Mouse (Mus musculus) neural tube, embryonic 15.5 days (tissue): ENCODE measurements around the gene Erbb3. TPM values are rescaled to one million over a fixed set of nuclear protein-coding genes. Genes with fewer than 3 reads are reported as not detected.
A peak's percentile ranks its signal among the peaks of the same experiment; 100 is the strongest.
"Not testable (repeated sequence)": the region's sequence is repeated elsewhere in the genome, so short reads cannot be mapped to it uniquely, and the experiment has no call there.

Experiments used
- ATAC-seq: fragments of 200-750 bp; cut with Nextera tagmentation; 2 replicates; pipeline ENCODE4 v1.8.0; 2017; ENCODE audit warnings: mild to moderate bottlenecking, moderate TSS enrichment, moderate library complexity; ENCODE audit not compliant: low FRiP score
- H3K27ac ChIP-seq: fragments of 300-500 bp; sonication (generic); replicated peaks from 2 replicates; pipeline ENCODE4 v1.5.1; 2015; ENCODE audit warnings: mild to moderate bottlenecking, inconsistent platforms
- H3K27me3 ChIP-seq: fragments of 300-500 bp; sonication (generic); replicated peaks from 2 replicates; pipeline ENCODE4 v1.6.1; 2015; ENCODE audit warnings: inconsistent platforms
- H3K36me3 ChIP-seq: fragments of 300-500 bp; sonication (generic); 2 replicates; pipeline ENCODE4 v1.6.1; 2015; ENCODE audit warnings: inconsistent platforms
- H3K4me1 ChIP-seq: fragments of 300-500 bp; sonication (generic); 2 replicates; pipeline ENCODE4 v1.6.1; 2015; ENCODE audit warnings: inconsistent platforms
- H3K4me2 ChIP-seq: fragments of 300-500 bp; sonication (generic); 2 replicates; pipeline ENCODE4 v1.6.1; 2015; ENCODE audit warnings: inconsistent platforms, mild to moderate bottlenecking, moderate library complexity
- H3K4me3 ChIP-seq: fragments of 300-500 bp; sonication (generic); replicated peaks from 2 replicates; pipeline ENCODE4 v1.5.1; 2015; ENCODE audit warnings: mild to moderate bottlenecking, inconsistent platforms
- H3K9ac ChIP-seq: fragments of 300-500 bp; sonication (generic); replicated peaks from 2 replicates; pipeline ENCODE4 v1.6.1; 2015; ENCODE audit warnings: mild to moderate bottlenecking, inconsistent platforms
- H3K9me3 ChIP-seq: fragments of 300-500 bp; sonication (generic); replicated peaks from 2 replicates; pipeline ENCODE4 v1.6.1; 2016; ENCODE audit warnings: inconsistent platforms
- WGBS: fragments of 180-500 bp; shearing (Covaris S2); methylation state at CpG from one replicate; pipeline ENCODE4 v1.1.7; 2015; ENCODE audit warnings: mixed read lengths; 5-methylcytosine and 5-hydroxymethylcytosine counted together
- polyA plus RNA-seq: library from polyadenylated mRNA; unstranded; fragments of >200 nt; fragmentation: Nextera tagmentation; extraction: Ambion mirVana; gene quantifications from 2 replicates; pipeline ENCODE4 v1.2.1, GENCODE M21; 2015

Erbb3 gene
- polyA plus RNA-seq, 1 experiment from 2014 or later = 3.1 TPM

GRCm38 (mm10) chr10:128583644-128584043 is 5.8 kb downstream of the Erbb3 start:
- Histone ChIP-seq H3K9ac (no peak overlapping the region), H3K27me3 (peaks cover 39% of the 10 kb centered on the region), H3K4me3 (no peak overlapping the region), H3K9me3 (no peaks in the 10 kb centered on the region), H3K27ac (no peak overlapping the region), H3K4me1 (no peaks in the 10 kb centered on the region), H3K4me2 (no peak overlapping the region), H3K36me3 (no peaks in the 10 kb centered on the region)
- WGBS = 30% methylated on average over 7 of the region's 7 CpGs
- ATAC-seq = no peak

DNA sequence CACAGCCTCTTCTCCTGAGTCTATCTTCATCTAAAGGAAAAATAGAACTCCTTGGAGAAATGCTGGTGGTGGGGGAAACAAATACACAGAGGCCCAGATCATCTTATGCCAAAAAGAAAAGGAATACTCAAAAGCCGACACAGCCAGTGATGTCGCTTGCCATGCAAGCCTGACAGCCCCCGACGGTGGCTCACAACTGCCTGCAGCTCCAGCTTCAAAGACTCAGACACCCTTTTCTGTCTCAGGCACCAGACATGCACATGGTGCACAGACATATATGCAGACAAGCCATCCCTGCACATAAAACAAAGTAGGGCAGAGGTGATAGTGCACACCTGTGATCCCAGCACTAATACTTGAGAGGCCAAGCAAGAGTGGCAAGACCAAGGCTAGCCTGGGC is 9.7 kb downstream of the Erbb3 start:
- H3K9me3 ChIP-seq = no peaks in the 10 kb centered on the region
- ATAC-seq = no peak
- WGBS = 91% methylated on average over 4 of the region's 4 CpGs

GRCm38 (mm10) chr10:128579298-128579697 is 10.2 kb downstream of the Erbb3 start:
- WGBS = 93% methylated on average over 3 of the region's 3 CpGs
- no peak overlapping the region for H3K9ac ChIP-seq
- no peaks in the 10 kb centered on the region for H3K9me3 ChIP-seq
- ATAC-seq = no peak
- peaks cover 5% of the 10 kb centered on the region for H3K27me3 ChIP-seq
- no peak overlapping the region for H3K4me2 ChIP-seq
- H3K27ac ChIP-seq = no peak overlapping the region
- H3K4me3 ChIP-seq = no peak overlapping the region
- H3K4me1 ChIP-seq = no peaks in the 10 kb centered on the region
- no peaks in the 10 kb centered on the region for H3K36me3 ChIP-seq

More for the DNA sequence above, 9.7 kb downstream of the Erbb3 start:
- H3K4me2 ChIP-seq = no peak overlapping the region
- H3K9ac ChIP-seq = no peak overlapping the region
- H3K27me3 ChIP-seq = peaks cover 9% of the 10 kb centered on the region
- H3K4me1 ChIP-seq = no peaks in the 10 kb centered on the region
- H3K4me3 ChIP-seq = no peak overlapping the region
- H3K27ac ChIP-seq = no peak overlapping the region
- H3K36me3 ChIP-seq = no peaks in the 10 kb centered on the region

DNA sequence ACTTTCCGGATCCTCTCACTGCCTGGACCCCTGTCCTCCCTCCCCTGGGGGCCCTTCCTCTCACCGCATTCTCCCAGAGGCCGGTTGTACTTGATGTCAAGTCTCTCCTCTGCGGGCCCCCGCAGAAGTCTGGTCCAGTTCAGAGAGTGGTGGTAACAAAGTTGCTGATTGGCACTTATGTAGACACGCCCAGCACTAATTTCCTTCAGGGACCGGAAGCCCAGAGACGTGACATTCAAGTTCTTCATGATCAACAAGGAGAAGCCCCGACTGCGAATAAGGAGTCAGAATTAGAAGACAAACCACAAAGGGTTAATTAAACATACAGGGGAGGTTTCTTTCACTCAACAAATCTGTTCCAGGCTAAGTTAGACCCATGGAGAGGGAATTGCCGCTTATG is 11.1 kb downstream of the Erbb3 start:
- Histone ChIP-seq H3K27me3 (no peaks in the 10 kb centered on the region; the same call in 1 of the 2 replicates), H3K36me3 (no peaks in the 10 kb centered on the region), H3K9me3 (no peaks in the 10 kb centered on the region), H3K4me1 (no peaks in the 10 kb centered on the region), H3K4me3 (no peak overlapping the region), H3K4me2 (no peak overlapping the region), H3K27ac (no peak overlapping the region), H3K9ac (no peak overlapping the region)
- ATAC-seq = no peak
- 85% methylated on average over 11 of the region's 11 CpGs for WGBS

DNA sequence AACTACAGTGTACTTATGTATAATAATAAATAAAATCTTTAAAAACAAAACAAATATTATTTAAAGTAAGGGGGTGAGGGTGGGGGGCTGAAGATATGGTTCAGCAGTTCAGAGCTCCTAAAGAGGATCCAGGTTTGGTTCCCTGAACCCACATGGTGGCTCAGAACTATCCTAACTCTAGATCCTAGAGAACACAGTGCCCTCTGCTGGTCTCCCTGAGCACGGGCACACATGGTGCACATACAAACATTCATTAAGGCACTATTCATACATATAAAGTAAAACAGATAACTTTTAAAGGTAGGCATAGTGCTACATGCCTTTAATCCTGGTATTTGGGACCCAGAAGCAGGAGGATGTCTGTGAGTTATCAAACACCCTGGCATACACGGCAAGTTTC is 14.4 kb downstream of the Erbb3 start:
- Histone ChIP-seq H3K4me2 (no peak overlapping the region), H3K36me3 (no peaks in the 10 kb centered on the region), H3K27me3 (no peaks in the 10 kb centered on the region), H3K9ac (no peak overlapping the region), H3K9me3 (no peaks in the 10 kb centered on the region), H3K4me1 (no peaks in the 10 kb centered on the region), H3K27ac (no peak overlapping the region), H3K4me3 (no peak overlapping the region)
- ATAC-seq = no peak
- WGBS = 91% methylated on average over 2 of the region's 2 CpGs

GRCm38 (mm10) chr10:128565788-128566531 is 23.5 kb downstream of the Erbb3 start, which contains the start of gene Pa2g4:
TSS of gene Pa2g4 (minus strand) at chr10:128565987.
- peaks cover 25% of the 10 kb centered on the region for H3K4me1 ChIP-seq
- H3K27me3 ChIP-seq = no peaks in the 10 kb centered on the region
- H3K27ac ChIP-seq = peak within 1 kb of the TSS; percentile 93
- peak within 1 kb of the TSS; percentile 92 for H3K4me2 ChIP-seq
- H3K4me3 ChIP-seq = peak within 1 kb of the TSS; percentile 92
- no peaks in the 10 kb centered on the region for H3K9me3 ChIP-seq
- ATAC-seq = peak; percentile 99
- WGBS = under 1% methylated on average over 58 of the region's 58 CpGs
- H3K9ac ChIP-seq = peak within 1 kb of the TSS; percentile 93
- peaks cover 20% of the 10 kb centered on the region for H3K36me3 ChIP-seq

DNA sequence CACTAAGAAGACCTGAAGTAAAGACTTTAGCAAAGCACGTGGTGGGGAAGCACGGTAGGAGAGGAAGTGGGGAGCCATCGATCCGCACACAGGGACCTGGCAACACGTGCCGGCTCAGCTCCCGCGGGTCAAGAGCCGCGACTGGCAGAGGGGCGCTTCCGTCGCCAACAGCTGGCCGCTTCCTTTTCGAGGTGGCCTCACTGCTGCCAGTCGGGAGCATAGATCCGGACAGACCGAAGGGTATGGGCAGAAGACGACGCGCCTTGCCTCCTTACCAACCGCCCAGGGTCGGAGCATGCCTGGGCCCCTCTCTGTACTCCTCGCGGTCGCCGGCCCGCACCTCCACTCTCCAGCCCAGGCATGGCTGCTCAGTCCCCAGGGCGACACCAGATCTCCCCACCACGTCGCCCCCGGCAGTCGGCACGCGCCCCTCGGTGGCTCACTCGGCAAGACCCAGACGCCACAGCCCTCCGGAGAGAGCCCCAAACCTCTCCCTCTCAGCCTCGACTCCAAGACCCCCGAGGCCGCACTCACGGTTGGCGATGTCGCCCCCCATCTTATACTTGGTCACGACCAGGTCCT is 24.2 kb downstream of the Erbb3 start:
- H3K9me3 ChIP-seq = no peaks in the 10 kb centered on the region
- peaks cover 27% of the 10 kb centered on the region for H3K36me3 ChIP-seq
- peak overlapping the region; percentile 92 for H3K4me2 ChIP-seq
- H3K27ac ChIP-seq = peak overlapping the region; percentile 93
- peaks cover 25% of the 10 kb centered on the region for H3K4me1 ChIP-seq
- ATAC-seq = peak; percentile 57
- peak overlapping the region; percentile 93 for H3K9ac ChIP-seq
- no peaks in the 10 kb centered on the region for H3K27me3 ChIP-seq
- H3K4me3 ChIP-seq = peak overlapping the region; percentile 92
- WGBS = under 1% methylated on average over 45 of the region's 46 CpGs

- Histone ChIP-seq H3K9ac (peak overlapping the region; percentile 93; the same call in 1 of the 2 replicates), H3K4me3 (0 out of 2 replicates have a peak overlapping the region, but pooled peaks have one; percentile 92), H3K4me2 (no peak overlapping the region), H3K27ac (no peak overlapping the region), H3K4me1 (peaks cover 25% of the 10 kb centered on the region), H3K27me3 (no peaks in the 10 kb centered on the region), H3K36me3 (peaks cover 43% of the 10 kb centered on the region), H3K9me3 (no peaks in the 10 kb centered on the region)
- WGBS = 91% methylated on average over 6 of the region's 6 CpGs
- no peak for ATAC-seq
These were observed 25.9 kb downstream of the Erbb3 start for GRCm38 (mm10) chr10:128563544-128563943.

- 89% methylated on average over 6 of the region's 6 CpGs for WGBS
- H3K9ac ChIP-seq = no peak overlapping the region
- H3K4me3 ChIP-seq = no peak overlapping the region
- no peaks in the 10 kb centered on the region for H3K27me3 ChIP-seq
- H3K4me1 ChIP-seq = no peaks in the 10 kb centered on the region
- no peak overlapping the region for H3K4me2 ChIP-seq
- no peak overlapping the region for H3K27ac ChIP-seq
- no peak for ATAC-seq
- peaks cover 50% of the 10 kb centered on the region for H3K36me3 ChIP-seq
- H3K9me3 ChIP-seq = no peaks in the 10 kb centered on the region
These were observed 32.5 kb downstream of the Erbb3 start for GRCm38 (mm10) chr10:128556963-128557362.

DNA sequence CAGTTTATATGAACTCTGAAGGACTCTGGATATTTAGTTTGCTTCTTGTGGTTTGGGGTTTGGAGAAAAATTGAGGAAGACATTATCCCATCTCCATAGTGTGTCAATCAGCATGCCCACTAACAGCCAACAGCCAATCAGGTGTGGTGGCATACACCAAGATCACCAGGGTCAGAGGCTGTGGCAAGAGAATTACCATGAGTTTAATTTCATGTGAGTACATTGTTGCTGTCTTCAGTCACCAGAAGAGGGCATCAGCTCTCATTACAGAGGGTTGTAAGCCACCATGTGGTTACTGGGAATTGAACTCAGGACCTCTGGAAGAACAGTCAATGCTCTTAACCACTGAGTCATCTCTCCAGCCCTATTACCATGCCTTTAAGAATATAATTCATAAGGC is 33.2 kb downstream of the Erbb3 start:
- Histone ChIP-seq H3K27ac (no peak overlapping the region), H3K4me3 (no peak overlapping the region), H3K9me3 (no peaks in the 10 kb centered on the region), H3K9ac (no peak overlapping the region), H3K36me3 (peaks cover 43% of the 10 kb centered on the region), H3K4me1 (no peaks in the 10 kb centered on the region), H3K4me2 (no peak overlapping the region), H3K27me3 (no peaks in the 10 kb centered on the region)
- no peak for ATAC-seq

- not testable (repeated sequence) for H3K4me3 ChIP-seq, ATAC-seq, H3K4me2 ChIP-seq, H3K4me1 ChIP-seq, H3K9me3 ChIP-seq, H3K9ac ChIP-seq, H3K27ac ChIP-seq, H3K27me3 ChIP-seq
- WGBS = 100% methylated on average over 1 of the region's 1 CpGs
- peaks cover 36% of the 10 kb centered on the region for H3K36me3 ChIP-seq
These were observed 33.9 kb downstream of the Erbb3 start for GRCm38 (mm10) chr10:128555567-128555966.

- H3K36me3 ChIP-seq, H3K4me2 ChIP-seq, H3K9ac ChIP-seq, ATAC-seq, H3K27me3 ChIP-seq, H3K4me3 ChIP-seq, H3K9me3 ChIP-seq: not testable (repeated sequence)
- 91% methylated on average over 11 of the region's 11 CpGs for WGBS
- Histone ChIP-seq H3K27ac (peak overlapping the region; percentile 98), H3K4me1 (peaks cover 20% of the 10 kb centered on the region)
These were observed 39.2 kb downstream of the Erbb3 start for GRCm38 (mm10) chr10:128550144-128550823.
